Mouse (Mus musculus) kidney, postnatal 14 days (tissue): ENCODE measurements around the gene Nrip3.

ENCODE experiments used
- DNase-seq: peaks from one replicate; pipeline ENCODE4 v3.0.0; 2022; ENCODE audit warnings: mixed read lengths

The Nrip3 gene

DNA sequence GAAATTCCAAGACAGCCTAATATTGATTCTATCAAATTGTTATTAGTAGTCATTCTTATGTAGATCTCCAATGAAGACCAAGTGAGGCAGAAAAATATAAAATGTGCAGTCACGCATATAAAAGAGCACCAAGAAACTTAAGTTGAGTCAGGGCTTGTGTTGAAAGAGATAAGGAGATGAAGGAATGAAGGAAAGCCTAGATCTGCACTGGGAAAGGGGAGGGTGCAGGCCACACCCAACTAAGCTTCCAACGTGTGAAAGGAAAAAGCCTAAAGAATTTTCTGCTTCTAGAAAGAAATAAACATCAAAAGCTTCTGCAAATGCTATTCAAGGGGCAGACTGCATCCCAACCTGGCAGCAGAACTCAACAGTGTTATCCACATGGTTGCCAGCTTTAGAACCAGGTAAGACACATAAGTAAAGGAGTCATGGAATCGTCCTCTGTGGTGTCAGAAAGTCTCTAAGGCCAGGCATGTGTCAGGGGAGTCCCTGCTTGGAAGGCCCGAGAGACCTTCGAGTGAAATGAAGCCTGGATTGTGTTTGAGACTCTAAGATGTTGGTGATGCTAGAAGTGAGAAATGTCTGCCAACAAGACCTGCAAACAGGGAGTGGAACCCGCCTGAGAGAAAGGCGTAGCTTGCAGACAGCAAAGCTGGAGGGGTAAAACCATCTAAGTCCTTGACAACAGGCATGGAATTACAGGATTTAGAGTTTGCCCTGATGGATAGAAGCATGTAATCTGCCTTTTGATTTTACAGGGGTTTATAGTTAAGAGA, 14.1 kb downstream of the Nrip3 start:
- no peak for DNase-seq

DNA sequence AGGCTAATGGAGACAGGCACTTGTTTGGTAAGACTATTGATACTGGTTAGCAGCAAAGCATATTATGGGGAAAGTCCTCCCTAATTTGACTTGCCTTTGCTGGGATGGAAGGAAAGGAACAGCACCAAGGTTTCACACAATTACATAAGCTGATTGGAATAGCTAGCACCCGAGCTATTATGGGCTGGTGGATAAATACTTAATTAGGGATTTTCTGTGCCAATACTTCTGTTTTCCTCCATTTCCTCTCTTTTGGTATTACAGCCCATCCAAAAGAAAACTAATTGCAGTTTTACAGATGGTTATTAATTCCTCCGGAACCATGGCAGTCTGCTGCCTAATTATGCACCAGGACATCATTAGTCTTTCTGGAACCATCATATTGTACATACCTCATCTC, 17.8 kb downstream of the Nrip3 start:
- no peak for DNase-seq

GRCm38 (mm10) chr7:109756291-109756690, 25.5 kb downstream of the Nrip3 start:
- peak; percentile 46 for DNase-seq

- DNase-seq, result no peak
These were observed 27.8 kb downstream of the Nrip3 start for GRCm38 (mm10) chr7:109754034-109754433.

DNA sequence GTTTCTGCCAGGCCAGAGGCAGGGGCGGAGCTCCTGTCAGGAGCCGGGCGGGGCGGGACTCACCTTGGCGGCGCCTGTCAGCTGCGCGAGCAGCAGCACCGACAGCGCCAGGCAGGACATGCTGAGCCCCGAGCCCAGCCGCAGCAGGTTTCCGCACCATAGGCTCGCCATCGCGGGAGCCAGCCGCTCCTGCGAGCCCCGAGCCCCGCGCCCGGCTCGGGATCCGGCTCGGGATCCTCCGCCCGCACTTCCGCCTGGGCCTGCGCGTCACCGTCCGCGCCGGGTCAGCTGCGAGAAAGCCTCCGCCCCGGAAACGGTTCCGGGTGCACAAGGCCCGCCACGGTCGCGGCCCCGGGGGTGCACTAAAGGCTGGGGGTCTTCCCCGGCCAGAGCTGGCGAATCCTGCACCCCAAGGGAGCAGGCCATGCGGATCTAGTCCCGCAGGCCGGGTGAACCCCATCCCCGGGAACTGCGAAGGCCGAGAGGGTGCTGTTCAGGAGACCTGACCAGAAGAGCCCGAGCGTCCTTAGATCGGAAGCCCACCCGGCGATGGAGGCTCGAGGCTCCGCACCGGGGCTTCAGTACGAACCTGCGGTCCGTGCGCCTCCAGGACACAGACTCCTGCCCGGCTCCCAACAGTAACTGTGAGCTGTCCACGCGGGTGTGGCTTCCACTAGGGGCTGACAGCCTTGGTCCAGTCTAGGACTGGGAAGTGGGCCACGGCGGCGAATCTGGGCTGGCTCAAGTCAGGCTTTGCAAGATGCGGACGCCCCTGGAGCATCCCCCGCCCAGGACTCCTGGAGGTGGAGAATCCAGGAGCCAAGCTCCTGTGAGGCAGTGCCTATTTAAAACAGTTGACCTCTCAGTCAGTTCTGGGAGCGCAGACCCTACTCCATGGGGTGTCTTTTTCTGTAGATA, 29.6 kb downstream of the Nrip3 start, which contains the start of gene Tmem9b:
TSS of gene Tmem9b (minus strand) at position 868 of the 918 bp plus-strand sequence.
- DNase-seq, result peak; percentile 91

GRCm38 (mm10) chr7:109751427-109752007, 30.3 kb downstream of the Nrip3 start:
- peak; percentile 23 for DNase-seq

DNA sequence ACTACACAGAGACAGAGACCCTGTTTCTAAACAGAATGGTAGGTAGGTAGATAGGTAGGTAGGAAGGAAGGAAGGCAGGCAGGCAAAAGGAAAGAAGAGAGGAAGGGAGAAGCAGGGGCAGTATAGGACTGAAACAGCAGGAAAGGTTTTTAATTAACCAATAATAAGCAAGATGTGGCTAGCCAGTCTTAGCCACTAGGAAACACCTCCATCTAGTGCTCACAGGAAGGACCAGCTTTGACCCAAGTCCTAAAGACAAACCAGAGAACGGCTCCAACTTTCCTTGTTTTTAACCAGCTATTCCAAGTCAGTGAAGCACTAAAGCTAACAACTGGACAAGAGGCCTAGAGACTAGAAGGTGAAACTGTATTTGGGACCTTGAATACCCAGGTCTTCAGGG, 34.1 kb downstream of the Nrip3 start:
- DNase-seq, result peak; percentile 23

- no peak for DNase-seq
These were observed 40.1 kb downstream of the Nrip3 start for GRCm38 (mm10) chr7:109741703-109742102.

- no peak for DNase-seq
These were observed 40.8 kb downstream of the Nrip3 start for GRCm38 (mm10) chr7:109741060-109741459.

GRCm38 (mm10) chr7:109739822-109740370, 41.9 kb downstream of the Nrip3 start:
- DNase-seq, result no peak

- peak; percentile 67 for DNase-seq
These were observed 47.0 kb downstream of the Nrip3 start for GRCm38 (mm10) chr7:109734806-109735205.

- DNase-seq, result no peak
These were observed 50.2 kb downstream of the Nrip3 start, which contains the start of gene Ascl3 for GRCm38 (mm10) chr7:109731626-109732025. Gene Ascl3 (minus strand): TSS chr7:109731726.

- DNase-seq, result no peak
These were observed 58.1 kb downstream of the Nrip3 start, which contains the start of gene BC051019 for GRCm38 (mm10) chr7:109723697-109724096. Gene BC051019 (minus strand): TSS chr7:109723850.

DNA sequence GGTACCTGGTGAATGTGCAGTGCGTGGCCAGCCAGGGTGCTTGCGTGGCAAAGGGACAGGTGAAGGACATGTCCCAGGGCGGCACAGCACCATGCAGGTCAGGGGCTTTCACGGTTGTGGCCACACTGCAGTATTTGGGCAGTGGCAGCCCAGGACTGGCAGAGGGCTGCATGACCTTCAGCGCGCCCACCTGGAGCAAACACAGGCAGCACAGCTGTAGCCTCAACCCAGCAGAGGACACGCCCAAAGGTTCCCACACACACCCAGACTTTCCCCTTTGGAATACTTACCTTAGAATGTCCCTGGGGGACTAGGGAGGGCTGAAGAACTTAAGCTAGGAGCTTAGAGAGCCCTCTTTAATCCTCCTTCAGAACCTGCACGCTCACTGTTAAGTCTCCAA, 58.7 kb downstream of the Nrip3 start:
- DNase-seq, result no peak

- no peak for DNase-seq
These were observed 59.2 kb downstream of the Nrip3 start for GRCm38 (mm10) chr7:109722618-109723017.

DNA sequence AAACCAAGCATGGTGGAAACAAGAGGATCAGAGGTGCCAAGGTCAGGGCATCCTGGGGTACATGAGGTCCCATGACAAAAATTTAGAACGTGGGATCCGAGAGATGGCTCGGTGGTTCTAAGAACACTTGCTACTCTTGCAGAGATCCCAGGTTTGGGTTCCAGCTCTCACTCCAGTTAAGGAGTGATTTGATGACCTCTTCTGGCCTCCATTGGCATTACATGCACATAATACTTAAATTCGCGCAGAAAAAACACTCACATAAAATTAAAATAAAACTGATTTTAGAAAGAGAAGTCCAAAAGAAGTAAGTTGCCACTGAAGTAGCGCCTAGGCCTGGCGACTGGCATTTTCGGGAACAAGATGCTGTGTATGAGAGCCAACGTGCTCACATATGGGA, 62.5 kb downstream of the Nrip3 start:
- DNase-seq, result peak; percentile 59

DNA sequence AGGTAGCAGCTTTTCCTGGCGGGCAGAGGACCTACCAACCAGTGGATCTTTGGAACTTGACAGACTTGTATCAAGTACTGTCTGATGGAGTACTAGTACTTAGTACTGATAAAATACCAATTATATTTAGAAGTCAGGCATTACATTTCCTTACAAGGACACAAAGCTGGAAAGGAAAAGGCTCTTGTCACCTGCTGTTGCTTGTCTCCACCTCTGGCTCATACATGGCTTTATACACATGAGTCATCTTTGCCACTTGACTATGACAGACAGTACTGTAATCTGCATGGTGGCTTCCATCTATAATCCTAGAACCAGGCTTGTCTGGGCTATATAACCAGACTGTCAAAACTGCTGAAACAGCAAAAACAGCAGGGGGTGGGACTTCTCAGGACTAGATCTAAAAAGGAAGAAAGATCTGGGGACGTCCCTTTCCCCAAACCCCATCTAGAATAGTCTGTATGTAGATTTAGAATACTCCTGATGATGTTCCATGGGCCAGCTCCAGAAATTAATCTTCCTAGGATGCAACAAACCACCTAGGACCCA, 68.3 kb downstream of the Nrip3 start:
- DNase-seq, result no peak

DNA sequence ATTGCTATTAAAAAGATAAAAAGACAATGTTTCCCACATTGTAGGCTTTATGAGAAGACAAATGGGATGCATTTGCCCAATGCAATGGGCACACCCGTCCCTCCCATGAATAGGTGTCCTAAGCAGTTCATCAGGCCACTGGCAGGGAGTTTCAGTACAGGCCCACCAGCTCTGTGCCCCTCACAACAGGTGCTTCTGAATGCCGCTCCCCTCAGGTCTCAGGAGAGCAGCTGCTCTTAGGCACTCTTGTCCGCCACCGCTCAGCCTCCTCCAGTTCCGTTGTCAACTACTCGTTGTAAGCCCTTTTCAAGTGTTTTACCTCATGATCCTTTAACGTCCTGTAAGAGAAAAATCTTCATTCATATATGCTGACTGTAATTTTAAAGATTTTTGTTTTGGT, 69.6 kb downstream of the Nrip3 start:
- DNase-seq, result no peak

GRCm38 (mm10) chr7:109710069-109710468, 71.8 kb downstream of the Nrip3 start:
- no peak for DNase-seq

- peak; percentile 79 for DNase-seq
These were observed 72.9 kb downstream of the Nrip3 start for GRCm38 (mm10) chr7:109708961-109709382.
